Mouse (Mus musculus) brown adipose tissue, adult 24 weeks (tissue): Measurements from ENCODE around the gene Taok2. TPM values are rescaled to one million over a fixed set of nuclear protein-coding genes. Genes with fewer than 3 reads are reported as not detected.

Experiments used
- H3K27ac ChIP-seq: fragments of 200-500 bp; replicated peaks from 2 replicates; pipeline ENCODE4 v1.5.1; 2012; ENCODE audit warnings: low read depth, mild to moderate bottlenecking, low read length
- H3K4me1 ChIP-seq: fragments of 200-500 bp; 2 replicates; pipeline ENCODE4 v1.6.1; 2012; ENCODE audit warnings: low read length, mixed read lengths; ENCODE audit not compliant: control insufficient read depth, insufficient read depth, insufficient read length
- H3K4me3 ChIP-seq: fragments of 200-500 bp; 2 replicates; pipeline ENCODE4 v1.5.1; 2012; ENCODE audit warnings: low read depth, mild to moderate bottlenecking, low read length, moderate library complexity; ENCODE audit not compliant: insufficient read depth
- polyA plus RNA-seq: library from polyadenylated mRNA; stranded (reverse); fragments of >200 nt; gene quantifications from 2 replicates; pipeline ENCODE4 v1.2.4, GENCODE M21; 2012; ENCODE audit not compliant: missing spikeins, insufficient read depth, insufficient read length

Taok2 gene
- polyA plus RNA-seq, 1 experiment, result 17.6 TPM

GRCm38 (mm10) chr7:126860987-126861386 lies 23.5 kb downstream of the Taok2 start:
- peaks cover 4% of the 10 kb centered on the region; the same call in 1 of the 2 replicates for H3K4me1 ChIP-seq
- 0 out of 2 replicates have a peak overlapping the region, but pooled peaks have one; percentile 74 for H3K27ac ChIP-seq

GRCm38 (mm10) chr7:126856741-126857420 lies 27.6 kb downstream of the Taok2 start:
- Histone ChIP-seq H3K4me3 (no peak overlapping the region), H3K4me1 (peaks cover 4% of the 10 kb centered on the region; the same call in 1 of the 2 replicates)

More at GRCm38 (mm10) chr7:126860987-126861386, 23.5 kb downstream of the Taok2 start:
- peak overlapping the region; percentile 96 for H3K4me3 ChIP-seq

DNA sequence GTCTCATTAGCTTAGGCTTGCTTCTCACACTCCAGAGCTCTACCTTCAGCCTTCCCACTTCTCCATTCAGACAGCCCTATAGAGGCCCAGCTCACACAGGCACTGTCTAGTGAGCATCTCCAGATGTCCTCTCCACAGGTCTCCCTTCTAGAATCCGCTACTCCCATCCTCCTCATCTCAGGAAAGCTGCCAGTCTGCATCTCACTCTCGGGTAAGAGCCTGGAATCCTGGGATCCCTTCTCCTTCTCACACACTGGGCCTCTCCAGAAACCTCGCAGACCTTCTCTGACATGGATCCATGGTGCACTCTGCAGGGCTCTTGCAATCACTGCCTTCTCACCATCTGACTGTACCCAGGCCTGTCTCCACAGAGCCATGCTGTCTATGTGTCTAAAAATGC lies 28.9 kb downstream of the Taok2 start:
- H3K4me3 ChIP-seq, result no peak overlapping the region
- H3K27ac ChIP-seq, result no peak overlapping the region
- H3K4me1 ChIP-seq, result no peaks in the 10 kb centered on the region

More at GRCm38 (mm10) chr7:126856741-126857420, 27.6 kb downstream of the Taok2 start:
- H3K27ac ChIP-seq, result no peak overlapping the region

GRCm38 (mm10) chr7:126853454-126853853 lies 31.0 kb downstream of the Taok2 start:
- no peak overlapping the region for H3K27ac ChIP-seq
- no peaks in the 10 kb centered on the region for H3K4me1 ChIP-seq
- no peak overlapping the region for H3K4me3 ChIP-seq

DNA sequence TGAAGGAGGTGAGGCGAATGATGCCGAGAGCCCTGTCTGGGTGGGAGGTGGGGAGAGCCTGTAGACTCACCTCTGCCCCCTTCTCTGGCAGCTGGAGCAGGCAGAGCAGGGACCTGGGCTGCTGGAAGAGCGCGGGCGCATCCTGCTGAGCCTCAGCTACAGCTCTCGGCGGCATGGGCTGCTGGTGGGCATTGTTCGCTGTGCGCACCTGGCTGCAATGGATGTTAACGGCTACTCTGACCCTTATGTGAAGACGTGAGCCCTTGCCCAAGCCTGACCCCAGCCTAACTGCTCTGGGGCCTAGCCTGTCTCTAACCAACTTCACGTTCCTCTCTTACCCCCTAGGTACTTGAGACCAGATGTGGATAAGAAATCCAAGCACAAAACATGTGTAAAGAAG lies 33.3 kb downstream of the Taok2 start:
- Histone ChIP-seq H3K4me3 (no peak overlapping the region), H3K4me1 (no peaks in the 10 kb centered on the region), H3K27ac (no peak overlapping the region)

DNA sequence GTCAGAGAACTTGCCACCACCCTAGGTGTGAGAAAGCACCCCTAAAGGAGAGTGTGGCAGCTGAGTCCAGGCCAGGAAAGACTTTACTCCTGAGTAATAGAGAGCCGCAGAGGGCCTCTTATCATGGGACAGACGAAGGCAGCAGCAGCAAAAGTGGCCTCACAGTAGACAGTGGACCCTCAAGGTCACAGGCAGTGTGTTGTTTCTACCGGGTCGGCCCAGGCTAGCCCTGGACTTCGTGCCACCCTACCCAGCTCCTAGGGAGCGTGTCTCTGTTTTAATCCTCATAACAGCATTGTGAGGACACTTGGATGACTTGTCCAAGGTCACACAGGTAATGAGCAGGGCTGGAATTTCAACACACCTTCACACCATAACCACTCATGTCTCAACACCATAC lies 34.3 kb downstream of the Taok2 start:
- no peaks in the 10 kb centered on the region for H3K4me1 ChIP-seq
- no peak overlapping the region for H3K4me3 ChIP-seq

GRCm38 (mm10) chr7:126848794-126849193 lies 35.7 kb downstream of the Taok2 start:
- H3K4me1 ChIP-seq, result no peaks in the 10 kb centered on the region
- no peak overlapping the region for H3K27ac ChIP-seq
- H3K4me3 ChIP-seq, result no peak overlapping the region

More for the DNA sequence above, 34.3 kb downstream of the Taok2 start:
- no peak overlapping the region for H3K27ac ChIP-seq

DNA sequence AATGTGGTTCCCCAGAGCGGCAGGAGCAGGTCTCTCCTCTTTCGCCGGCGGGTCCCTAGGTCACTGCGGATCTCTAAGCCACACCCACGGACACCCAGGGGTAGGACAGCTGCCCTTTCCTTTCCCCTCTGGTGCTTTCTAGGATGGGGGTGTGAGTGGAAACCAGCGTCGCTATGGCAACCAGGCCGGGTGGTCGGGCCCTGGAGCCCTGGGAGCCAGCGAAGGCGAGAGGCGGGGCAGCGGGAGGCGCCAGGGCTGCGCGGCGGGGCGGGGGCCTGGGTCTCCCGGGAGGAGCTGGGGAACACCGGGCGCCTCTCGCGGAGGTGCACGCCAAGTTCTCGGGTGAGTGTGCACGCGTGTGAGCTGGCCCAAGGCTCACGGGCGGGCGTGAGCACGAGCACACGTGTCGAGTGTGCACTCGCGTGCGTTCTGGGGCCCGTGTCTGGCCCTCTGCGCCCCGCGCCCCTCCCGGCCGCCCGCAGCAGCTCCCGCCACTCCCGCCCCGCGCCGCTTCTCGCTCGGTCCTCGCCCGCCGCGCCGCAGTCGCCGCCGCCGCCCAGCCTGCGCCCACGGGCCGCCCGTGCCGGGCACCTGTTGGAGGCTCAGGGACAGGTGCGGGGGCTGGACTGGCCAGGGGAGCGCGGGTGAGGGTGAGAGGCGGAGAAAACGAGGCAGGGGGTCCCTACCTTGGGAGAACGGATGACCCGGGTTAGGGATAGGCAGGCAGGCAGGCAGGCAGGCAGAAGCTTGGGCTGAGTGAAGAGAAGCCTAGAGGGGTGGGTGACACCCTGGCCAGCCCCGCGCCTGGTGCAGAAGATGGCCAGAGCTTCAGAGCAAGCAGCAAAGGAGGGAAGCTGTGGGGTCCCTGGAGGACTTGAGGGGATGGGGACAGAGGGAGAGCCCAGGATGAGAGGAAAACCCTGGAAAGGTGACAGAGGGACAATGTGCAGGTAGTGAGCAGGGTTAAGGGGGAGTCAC lies 36.8 kb downstream of the Taok2 start:
- H3K4me1 ChIP-seq, result no peaks in the 10 kb centered on the region
- H3K4me3 ChIP-seq, result peak overlapping the region; percentile 32
- H3K27ac ChIP-seq, result no peak overlapping the region

DNA sequence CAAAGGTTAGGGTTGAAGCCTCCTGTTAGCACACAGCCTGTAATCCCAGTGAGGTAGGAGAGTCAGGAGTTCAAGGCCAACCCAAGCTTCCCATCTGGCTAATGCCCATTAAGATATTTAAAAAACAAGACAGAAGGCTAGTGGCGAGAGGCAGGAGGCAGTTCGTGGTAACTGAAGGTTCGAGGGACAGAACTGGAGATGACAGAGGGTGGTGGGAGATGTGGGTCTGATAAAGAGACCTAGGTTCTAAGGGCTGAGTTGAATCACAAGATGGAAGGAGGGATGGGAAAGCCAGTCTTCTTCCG lies 37.4 kb downstream of the Taok2 start, which contains the start of gene Doc2a:
Gene Doc2a (plus strand): TSS at position 301 of the 305 bp plus-strand sequence.
- Histone ChIP-seq H3K4me3 (peak within 1 kb of the TSS; percentile 32), H3K27ac (no peak within 1 kb of the TSS), H3K4me1 (no peaks in the 10 kb centered on the region)

DNA sequence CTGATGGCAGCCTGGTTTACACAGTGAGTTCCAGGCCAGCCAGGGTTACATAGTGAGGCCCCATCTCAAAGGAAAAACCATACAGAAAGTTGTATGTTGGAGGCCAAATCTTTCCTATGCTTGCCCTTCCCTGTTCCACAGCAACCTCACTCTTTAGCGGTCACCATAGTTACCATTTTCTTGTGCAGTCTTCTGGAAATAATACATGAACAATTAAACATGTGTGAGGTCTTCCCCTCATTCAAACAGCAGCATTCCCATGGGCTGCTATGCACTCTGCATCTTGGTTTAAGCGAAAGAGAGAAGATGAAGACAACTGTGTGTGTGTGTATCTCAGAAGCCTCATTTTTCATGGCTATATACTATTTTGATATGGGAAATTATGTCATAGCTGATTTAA lies 39.0 kb downstream of the Taok2 start:
- no peak overlapping the region for H3K27ac ChIP-seq
- H3K4me3 ChIP-seq, result no peak overlapping the region
- no peaks in the 10 kb centered on the region for H3K4me1 ChIP-seq

GRCm38 (mm10) chr7:126843276-126843675 lies 41.2 kb downstream of the Taok2 start:
- no peaks in the 10 kb centered on the region for H3K4me1 ChIP-seq
- H3K4me3 ChIP-seq, result no peak overlapping the region

GRCm38 (mm10) chr7:126833294-126833693 lies 51.2 kb downstream of the Taok2 start:
- no peaks in the 10 kb centered on the region for H3K4me1 ChIP-seq
- no peak overlapping the region for H3K4me3 ChIP-seq
- no peak overlapping the region for H3K27ac ChIP-seq

More at GRCm38 (mm10) chr7:126843276-126843675, 41.2 kb downstream of the Taok2 start:
- no peak overlapping the region for H3K27ac ChIP-seq

- peak overlapping the region; percentile 44 for H3K4me3 ChIP-seq
- H3K4me1 ChIP-seq, result no peaks in the 10 kb centered on the region
- no peak overlapping the region for H3K27ac ChIP-seq
Measured at GRCm38 (mm10) chr7:126832036-126832598, 52.4 kb downstream of the Taok2 start.

GRCm38 (mm10) chr7:126831539-126831938 lies 53.0 kb downstream of the Taok2 start, which contains the start of gene 4930451I11Rik:
Gene 4930451I11Rik, minus strand, starts transcription at chr7:126831639.
- H3K4me1 ChIP-seq, result no peaks in the 10 kb centered on the region
- H3K27ac ChIP-seq, result no peak within 1 kb of the TSS
- peak within 1 kb of the TSS; percentile 44 for H3K4me3 ChIP-seq

- H3K4me1 ChIP-seq, result peaks cover 9% of the 10 kb centered on the region
- H3K27ac ChIP-seq, result no peak overlapping the region
- no peak overlapping the region for H3K4me3 ChIP-seq
Measured at GRCm38 (mm10) chr7:126825952-126826351, 58.6 kb downstream of the Taok2 start.
